Mouse (Mus musculus) MN1 (cell line): Measurements from ENCODE around the gene Cdk4.
"Not testable (repeated sequence)": the region's sequence is repeated elsewhere in the genome, so short reads cannot be mapped to it uniquely, and the experiment has no call there.

Experiments
- DNase-seq: peaks from one replicate; pipeline ENCODE4 v3.0.0-alpha.2; 2016; ENCODE audit warnings: low spot score

Cdk4 gene

DNA sequence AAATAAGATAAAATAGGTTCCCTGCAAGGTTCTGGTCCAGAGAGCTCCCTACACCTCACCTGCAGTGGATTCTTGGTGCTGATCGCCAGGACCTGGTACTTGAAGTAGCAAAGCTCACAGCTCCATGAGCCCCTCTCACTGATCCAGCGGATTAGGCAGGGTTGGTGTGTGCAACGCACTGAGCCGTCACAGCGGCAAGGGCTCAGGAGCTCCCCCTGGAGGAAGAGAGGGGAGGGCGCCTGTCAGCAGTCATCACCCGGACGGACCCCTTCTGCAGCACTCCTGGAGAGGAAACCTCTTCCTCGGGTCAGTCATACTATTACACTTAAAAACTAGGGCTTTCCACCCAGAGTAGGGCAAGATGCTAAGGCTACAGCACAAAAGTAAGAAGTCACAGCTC is 5.2 kb upstream of the Cdk4 start:
- peak; percentile 94 for DNase-seq

DNA sequence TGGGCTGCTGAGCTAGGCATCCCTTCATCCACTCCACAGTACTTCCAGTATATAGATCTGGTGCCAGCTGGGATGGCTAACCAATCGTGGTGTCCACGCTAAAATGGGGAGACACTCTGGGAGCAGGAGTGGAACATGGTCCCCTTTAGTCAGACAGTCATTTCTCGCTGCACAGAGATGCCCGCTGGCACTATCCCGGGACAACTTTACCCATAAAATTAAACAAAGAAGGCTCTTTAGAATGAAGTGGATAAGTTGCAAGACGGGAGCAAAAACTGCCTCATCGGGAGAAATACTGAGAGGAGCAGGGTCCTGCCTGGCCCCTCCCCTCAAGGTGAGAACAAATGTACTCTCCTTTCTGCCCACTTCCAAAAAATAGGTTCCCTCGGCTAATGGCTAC is 4.6 kb upstream of the Cdk4 start:
- DNase-seq, result peak; percentile 34

- peak; percentile 69 for DNase-seq
These were observed 4.0 kb upstream of the Cdk4 start for GRCm38 (mm10) chr10:127059174-127059967.

GRCm38 (mm10) chr10:127059968-127060916 is 3.1 kb upstream of the Cdk4 start, which contains the start of gene March9:
Gene March9 (minus strand): TSS chr10:127060184.
- peak; percentile 96 for DNase-seq

GRCm38 (mm10) chr10:127061085-127061484 is 2.2 kb upstream of the Cdk4 start:
- peak; percentile 52 for DNase-seq

DNA sequence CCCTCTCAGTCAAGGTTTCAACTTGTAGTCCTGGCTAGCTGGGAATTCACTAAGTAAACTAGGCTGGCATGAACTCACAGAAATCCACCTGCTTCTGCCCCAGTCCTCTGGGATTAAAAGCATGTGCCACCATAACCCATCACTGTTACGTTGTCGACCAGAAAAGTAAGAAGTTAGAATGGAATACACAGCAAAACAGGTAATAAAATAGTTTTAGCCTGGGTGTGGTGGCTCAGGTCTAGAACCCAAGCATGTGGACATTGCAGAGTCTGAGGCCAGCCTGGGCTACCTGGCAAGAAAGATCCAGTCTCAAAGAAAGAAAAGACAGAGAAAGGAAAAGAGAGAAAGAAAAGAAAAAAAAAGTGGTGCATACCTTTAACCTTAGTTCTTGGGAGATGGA is 1.8 kb upstream of the Cdk4 start:
- DNase-seq, result no peak

DNA sequence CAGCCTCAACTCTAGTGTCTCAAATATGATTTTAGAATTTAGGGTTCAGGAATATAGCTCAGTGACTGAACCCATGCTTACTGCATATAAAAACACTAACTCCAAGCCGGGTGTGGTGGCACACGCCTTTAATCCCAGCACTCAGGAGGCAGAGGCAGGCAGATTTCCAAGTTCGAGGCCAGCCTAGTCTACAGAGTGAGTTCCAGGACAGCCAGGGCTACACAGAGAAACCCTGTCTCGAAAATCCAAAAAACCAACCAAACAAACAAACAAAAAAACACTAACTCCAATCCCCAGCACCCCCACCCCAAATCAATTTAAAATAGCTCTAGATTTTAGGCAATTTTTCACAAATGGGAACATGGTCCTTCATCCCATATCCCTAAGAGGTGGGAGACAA is 1.2 kb upstream of the Cdk4 start:
- not testable (repeated sequence) for DNase-seq

DNA sequence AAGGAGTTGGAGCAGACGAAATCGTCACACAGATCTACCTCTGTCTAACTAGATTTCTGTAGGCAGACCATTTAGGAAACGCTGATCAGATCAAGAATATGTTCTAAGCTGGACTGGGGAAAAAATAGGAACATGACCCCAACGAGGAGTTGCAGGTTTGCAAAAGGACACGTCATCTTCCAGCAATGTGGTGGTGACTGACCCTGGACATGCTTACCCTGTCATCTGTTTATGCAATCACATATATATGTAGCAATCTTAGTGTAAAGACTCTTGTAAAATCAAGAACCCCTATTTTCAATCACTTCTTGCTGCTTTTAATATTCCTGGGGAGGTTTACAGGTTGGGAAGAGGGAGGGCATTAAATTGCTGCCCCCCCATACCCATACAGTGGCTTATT is 831 bp upstream of the Cdk4 start:
- peak; percentile 72 for DNase-seq

DNA sequence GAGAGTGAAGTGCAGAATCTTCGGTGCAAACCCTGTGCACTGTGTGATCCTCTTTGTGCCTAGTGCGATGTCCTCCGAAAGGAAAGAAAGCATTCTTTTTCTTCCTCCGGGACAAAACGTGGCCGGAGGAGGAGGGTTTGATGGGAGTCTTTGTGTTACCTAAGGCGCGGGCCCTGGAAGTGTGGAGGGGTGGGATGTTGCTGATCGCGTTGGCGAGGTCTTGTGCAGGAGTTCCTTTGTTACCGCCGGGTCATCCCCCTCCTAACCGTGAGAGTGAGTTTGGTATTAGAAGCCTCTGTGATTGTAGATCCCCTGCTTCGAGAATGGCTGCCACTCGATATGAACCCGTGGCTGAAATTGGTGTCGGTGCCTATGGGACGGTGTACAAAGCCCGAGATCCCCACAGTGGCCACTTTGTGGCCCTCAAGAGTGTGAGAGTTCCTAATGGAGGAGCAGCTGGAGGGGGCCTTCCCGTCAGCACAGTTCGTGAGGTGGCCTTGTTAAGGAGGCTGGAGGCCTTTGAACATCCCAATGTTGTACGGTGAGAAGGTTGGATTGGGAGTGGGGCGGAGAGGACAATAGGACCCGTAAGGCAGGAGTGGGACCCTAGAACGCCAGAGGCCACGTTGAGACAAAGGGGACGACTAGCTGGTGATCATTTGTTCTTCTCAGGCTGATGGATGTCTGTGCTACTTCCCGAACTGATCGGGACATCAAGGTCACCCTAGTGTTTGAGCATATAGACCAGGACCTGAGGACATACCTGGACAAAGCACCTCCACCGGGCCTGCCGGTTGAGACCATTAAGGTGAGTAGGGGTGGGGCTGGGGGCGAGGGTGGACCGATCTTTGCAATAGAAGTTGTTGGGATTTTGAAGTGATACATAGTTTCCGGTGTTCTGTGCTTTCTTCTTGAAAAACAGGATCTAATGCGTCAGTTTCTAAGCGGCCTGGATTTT is 858 bp downstream of the Cdk4 start:
- peak; percentile 71 for DNase-seq

- peak; percentile 45 for DNase-seq
These were observed 2.6 kb downstream of the Cdk4 start for GRCm38 (mm10) chr10:127065981-127066380.

DNA sequence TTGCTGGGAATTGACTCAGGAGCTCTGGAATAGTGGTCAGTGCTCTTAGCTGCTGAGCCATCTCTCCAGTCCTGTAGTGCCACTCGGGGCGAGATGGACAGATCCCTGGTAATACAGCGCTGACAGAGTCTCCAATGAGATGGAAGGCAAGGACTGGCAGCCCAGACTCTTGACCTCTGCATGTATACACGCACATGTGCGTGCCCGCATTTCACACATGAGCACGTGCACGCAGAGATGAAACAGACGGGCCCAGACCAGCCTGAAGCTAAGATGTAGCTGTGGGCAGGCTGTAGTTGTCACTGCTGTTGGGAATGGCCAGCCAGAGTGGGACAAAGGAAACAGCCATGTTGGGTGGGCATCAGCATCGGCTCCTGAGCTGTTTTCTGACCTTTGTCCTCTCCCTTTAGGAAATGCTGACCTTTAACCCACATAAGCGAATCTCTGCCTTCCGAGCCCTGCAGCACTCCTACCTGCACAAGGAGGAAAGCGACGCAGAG is 3.2 kb downstream of the Cdk4 start:
- no peak for DNase-seq

DNA sequence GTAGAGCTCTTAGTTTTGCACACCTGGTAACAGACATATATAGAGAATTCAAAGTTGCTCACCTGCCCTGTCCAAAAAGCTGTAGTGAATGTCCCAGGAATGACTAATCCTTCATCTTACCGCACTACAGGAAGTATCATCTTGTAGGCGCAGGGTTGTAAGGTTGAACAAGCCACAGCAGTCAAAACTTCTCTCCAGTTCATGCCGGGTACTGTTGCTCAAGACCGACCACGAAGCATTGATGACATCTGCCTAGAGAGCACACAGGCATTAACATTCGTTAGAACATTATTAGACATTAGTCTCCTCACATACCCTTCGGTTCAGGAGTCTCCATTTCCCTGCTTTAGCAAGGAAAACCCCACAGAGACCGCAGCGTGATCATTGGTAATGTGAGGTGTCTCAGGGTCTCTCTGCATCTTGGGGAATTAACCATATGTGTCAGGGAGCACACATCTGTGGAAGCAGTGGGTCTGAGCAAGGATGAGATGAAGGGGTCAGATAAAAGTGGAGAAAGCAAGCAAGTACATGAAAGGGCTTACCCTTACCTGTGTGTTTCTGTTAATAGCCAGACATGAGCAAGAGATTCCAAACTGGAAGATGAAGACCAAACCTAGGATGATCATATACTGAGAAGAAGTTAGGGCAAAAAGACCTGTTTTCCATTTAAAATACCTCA is 5.2 kb downstream of the Cdk4 start:
- DNase-seq, result no peak

GRCm38 (mm10) chr10:127069281-127070189 is 6.2 kb downstream of the Cdk4 start:
- peak; percentile 72 for DNase-seq

- peak; percentile 99 for DNase-seq
These were observed 7.1 kb downstream of the Cdk4 start, which contains the start of gene Tspan31 for GRCm38 (mm10) chr10:127070190-127071121. Gene Tspan31 (minus strand): TSS chr10:127070264.

GRCm38 (mm10) chr10:127071203-127071602 is 7.9 kb downstream of the Cdk4 start:
- DNase-seq, result peak; percentile 66

DNA sequence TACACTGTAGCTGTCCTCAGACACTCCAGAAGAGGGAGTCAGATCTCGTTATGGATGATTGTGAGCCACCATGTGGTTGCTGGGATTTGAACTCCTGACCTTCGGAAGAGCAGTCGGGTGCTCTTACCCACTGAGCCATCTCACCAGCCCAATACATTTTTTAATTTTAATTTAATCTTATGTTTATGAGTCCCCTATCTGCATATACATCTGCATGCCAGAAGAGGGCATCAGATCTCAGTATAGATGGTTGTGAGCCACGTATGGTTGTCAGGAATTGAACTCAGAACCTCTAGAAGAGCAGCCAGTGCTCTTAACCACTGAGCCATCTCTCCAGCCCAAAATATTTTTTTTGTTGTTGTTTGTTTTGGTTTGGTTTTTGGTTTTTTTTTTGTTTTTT is 8.9 kb downstream of the Cdk4 start:
- not testable (repeated sequence) for DNase-seq

GRCm38 (mm10) chr10:127072969-127073368 is 9.6 kb downstream of the Cdk4 start:
- not testable (repeated sequence) for DNase-seq

DNA sequence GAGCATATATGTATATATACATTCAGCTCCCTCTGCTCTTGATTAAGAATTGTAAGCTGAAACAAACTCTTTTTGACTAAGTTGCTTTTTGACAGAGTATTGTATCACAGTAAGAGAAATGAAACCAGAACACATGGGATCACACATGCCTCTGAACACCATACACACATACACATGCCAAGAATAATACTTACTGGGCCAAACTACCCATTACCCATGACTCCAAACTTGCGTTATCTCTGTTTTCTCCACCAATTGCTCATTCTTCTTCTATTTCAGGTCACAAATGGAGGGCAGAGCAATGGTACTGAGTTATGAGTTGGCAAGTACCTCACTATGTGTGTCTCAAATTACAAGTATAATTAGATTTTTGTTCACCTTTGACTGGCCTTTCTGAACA is 10.6 kb downstream of the Cdk4 start:
- DNase-seq, result no peak

DNA sequence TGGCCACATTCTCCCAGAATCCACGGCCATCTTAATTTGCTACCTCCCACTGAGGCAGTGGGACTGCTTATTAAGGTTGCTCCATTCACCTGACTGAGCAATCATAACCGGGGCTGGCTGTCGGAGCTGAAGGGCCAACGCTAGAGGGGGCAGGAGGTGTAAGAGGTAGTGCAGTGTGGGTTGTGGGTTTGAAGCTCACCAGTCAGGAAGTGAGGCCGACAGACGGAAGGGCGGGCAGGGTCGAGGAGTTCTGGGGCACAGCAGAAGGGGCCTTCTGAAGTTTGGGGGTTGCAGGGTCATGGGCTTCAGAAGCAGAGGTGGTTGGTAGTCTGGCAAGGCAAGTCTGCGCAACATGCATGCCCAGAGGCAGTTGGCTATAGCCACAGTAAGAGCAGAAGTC is 11.7 kb downstream of the Cdk4 start, which contains the start of gene Agap2:
Gene Agap2, plus strand, starts transcription at position 205 of the 400 bp plus-strand sequence.
- no peak for DNase-seq
